Mouse (Mus musculus): ENCODE measurements around the gene Numb. TPM values are rescaled to one million over a fixed set of nuclear protein-coding genes. Genes with fewer than 3 reads are reported as not detected.
A peak's percentile ranks its signal among the peaks of the same experiment; 100 is the strongest.

Numb gene
- polyA plus RNA-seq, 1 experiment = 36.7 TPM

GRCm38 (mm10) chr12:83776766-83777165 is 145.0 kb downstream of the Numb start:
- TF ChIP-seq POLR2A (IDR thresholded peaks at IDR 0.05; ENCODE audit: borderline replicate concordance, extremely low read depth, insufficient read depth, insufficient read length, poor library complexity, severe bottlenecking) (no peak), CTCF (IDR thresholded peaks at IDR 0.05; ENCODE audit: borderline replicate concordance, extremely low read depth, insufficient read depth, insufficient read length) (no peak)
- DNase-seq (ENCODE audit: low read depth) = no peak

GRCm38 (mm10) chr12:83775621-83776020 is 146.1 kb downstream of the Numb start:
- TF ChIP-seq POLR2A (IDR thresholded peaks at IDR 0.05; ENCODE audit: borderline replicate concordance, extremely low read depth, insufficient read depth, insufficient read length, poor library complexity, severe bottlenecking) (no peak), CTCF (IDR thresholded peaks at IDR 0.05; ENCODE audit: borderline replicate concordance, extremely low read depth, insufficient read depth, insufficient read length) (no peak)
- DNase-seq (ENCODE audit: low read depth) = no peak

GRCm38 (mm10) chr12:83770418-83771256 is 151.1 kb downstream of the Numb start:
- TF ChIP-seq CTCF (IDR thresholded peaks at IDR 0.05; ENCODE audit: borderline replicate concordance, extremely low read depth, insufficient read depth, insufficient read length) (peak; percentile 76), POLR2A (IDR thresholded peaks at IDR 0.05; ENCODE audit: borderline replicate concordance, extremely low read depth, insufficient read depth, insufficient read length, poor library complexity, severe bottlenecking) (no peak)
- DNase-seq (ENCODE audit: low read depth) = peak; percentile 84

GRCm38 (mm10) chr12:83768235-83768899 is 153.4 kb downstream of the Numb start:
- TF ChIP-seq CTCF (IDR thresholded peaks at IDR 0.05; ENCODE audit: borderline replicate concordance, extremely low read depth, insufficient read depth, insufficient read length) (no peak), POLR2A (IDR thresholded peaks at IDR 0.05; ENCODE audit: borderline replicate concordance, extremely low read depth, insufficient read depth, insufficient read length, poor library complexity, severe bottlenecking) (no peak)
- DNase-seq (ENCODE audit: low read depth) = no peak

GRCm38 (mm10) chr12:83767833-83768232 is 153.9 kb downstream of the Numb start:
- DNase-seq (ENCODE audit: low read depth) = no peak
- TF ChIP-seq POLR2A (IDR thresholded peaks at IDR 0.05; ENCODE audit: borderline replicate concordance, extremely low read depth, insufficient read depth, insufficient read length, poor library complexity, severe bottlenecking) (no peak), CTCF (IDR thresholded peaks at IDR 0.05; ENCODE audit: borderline replicate concordance, extremely low read depth, insufficient read depth, insufficient read length) (no peak)

GRCm38 (mm10) chr12:83765965-83766603 is 155.7 kb downstream of the Numb start:
- TF ChIP-seq CTCF (IDR thresholded peaks at IDR 0.05; ENCODE audit: borderline replicate concordance, extremely low read depth, insufficient read depth, insufficient read length) (no peak), POLR2A (IDR thresholded peaks at IDR 0.05; ENCODE audit: borderline replicate concordance, extremely low read depth, insufficient read depth, insufficient read length, poor library complexity, severe bottlenecking) (no peak)

GRCm38 (mm10) chr12:83764519-83764918 is 157.2 kb downstream of the Numb start:
- DNase-seq (ENCODE audit: low read depth) = no peak
- TF ChIP-seq POLR2A (IDR thresholded peaks at IDR 0.05; ENCODE audit: borderline replicate concordance, extremely low read depth, insufficient read depth, insufficient read length, poor library complexity, severe bottlenecking) (no peak), CTCF (IDR thresholded peaks at IDR 0.05; ENCODE audit: borderline replicate concordance, extremely low read depth, insufficient read depth, insufficient read length) (no peak)

More at GRCm38 (mm10) chr12:83765965-83766603, 155.7 kb downstream of the Numb start:
- DNase-seq (ENCODE audit: low read depth) = no peak

- TF ChIP-seq POLR2A (IDR thresholded peaks at IDR 0.05; ENCODE audit: borderline replicate concordance, extremely low read depth, insufficient read depth, insufficient read length, poor library complexity, severe bottlenecking) (no peak), CTCF (IDR thresholded peaks at IDR 0.05; ENCODE audit: borderline replicate concordance, extremely low read depth, insufficient read depth, insufficient read length) (no peak)
- peak; percentile 30 for DNase-seq (ENCODE audit: low read depth)
These were observed 157.7 kb downstream of the Numb start for GRCm38 (mm10) chr12:83764044-83764365.

- TF ChIP-seq CTCF (IDR thresholded peaks at IDR 0.05; ENCODE audit: borderline replicate concordance, extremely low read depth, insufficient read depth, insufficient read length) (no peak), POLR2A (IDR thresholded peaks at IDR 0.05; ENCODE audit: borderline replicate concordance, extremely low read depth, insufficient read depth, insufficient read length, poor library complexity, severe bottlenecking) (no peak)
- peak; percentile 69 for DNase-seq (ENCODE audit: low read depth)
These were observed 158.3 kb downstream of the Numb start, which contains the start of gene Papln for GRCm38 (mm10) chr12:83763311-83764043. Gene Papln, plus strand, starts transcription at chr12:83763634.

GRCm38 (mm10) chr12:83762706-83763105 is 159.0 kb downstream of the Numb start:
- TF ChIP-seq CTCF (IDR thresholded peaks at IDR 0.05; ENCODE audit: borderline replicate concordance, extremely low read depth, insufficient read depth, insufficient read length) = no peak
- no peak for TF ChIP-seq POLR2A (IDR thresholded peaks at IDR 0.05; ENCODE audit: borderline replicate concordance, extremely low read depth, insufficient read depth, insufficient read length, poor library complexity, severe bottlenecking)
- DNase-seq (ENCODE audit: low read depth) = peak; percentile 39

- no peak for TF ChIP-seq POLR2A (IDR thresholded peaks at IDR 0.05; ENCODE audit: borderline replicate concordance, extremely low read depth, insufficient read depth, insufficient read length, poor library complexity, severe bottlenecking)
- no peak for TF ChIP-seq CTCF (IDR thresholded peaks at IDR 0.05; ENCODE audit: borderline replicate concordance, extremely low read depth, insufficient read depth, insufficient read length)
- DNase-seq (ENCODE audit: low read depth) = no peak
These were observed 161.5 kb downstream of the Numb start for GRCm38 (mm10) chr12:83760201-83760600.
